Mouse (Mus musculus) 3T3-L1 (cell line): ENCODE results near the gene Tut1.
"Not testable (repeated sequence)": the region's sequence is repeated elsewhere in the genome, so short reads cannot be mapped to it uniquely, and the experiment has no call there.

Experiments
- DNase-seq: peaks from one replicate; pipeline ENCODE4 v3.0.0-alpha.2; 2015; ENCODE audit warnings: low read depth, low spot score

The Tut1 gene

GRCm38 (mm10) chr19:8942276-8942964 lies 11.2 kb upstream of the Tut1 start:
- peak; percentile 48 for DNase-seq

- DNase-seq = peak; percentile 48
Observed at GRCm38 (mm10) chr19:8943047-8943446, 10.6 kb upstream of the Tut1 start.

- no peak for DNase-seq
Observed at GRCm38 (mm10) chr19:8944062-8944461, 9.6 kb upstream of the Tut1 start.

GRCm38 (mm10) chr19:8944750-8945149 lies 8.9 kb upstream of the Tut1 start:
- peak; percentile 81 for DNase-seq

GRCm38 (mm10) chr19:8945251-8945650 lies 8.4 kb upstream of the Tut1 start:
- no peak for DNase-seq

- DNase-seq = no peak
Observed at GRCm38 (mm10) chr19:8946929-8947328, 6.7 kb upstream of the Tut1 start.

- no peak for DNase-seq
Observed at GRCm38 (mm10) chr19:8950190-8950589, 3.5 kb upstream of the Tut1 start.

- DNase-seq = no peak
Observed at GRCm38 (mm10) chr19:8952241-8952640, 1.4 kb upstream of the Tut1 start.

- peak; percentile 46 for DNase-seq
Observed at GRCm38 (mm10) chr19:8954171-8954570, 524 bp downstream of the Tut1 start.

GRCm38 (mm10) chr19:8962256-8962655 lies 8.6 kb downstream of the Tut1 start:
- no peak for DNase-seq

GRCm38 (mm10) chr19:8965075-8965474 lies 11.4 kb downstream of the Tut1 start:
- DNase-seq = no peak

GRCm38 (mm10) chr19:8965771-8966170 lies 12.1 kb downstream of the Tut1 start:
- peak; percentile 52 for DNase-seq

- DNase-seq = no peak
Observed at GRCm38 (mm10) chr19:8966198-8966589, 12.5 kb downstream of the Tut1 start.

GRCm38 (mm10) chr19:8966590-8967372 lies 13.1 kb downstream of the Tut1 start, which contains the start of gene Eef1g:
Gene Eef1g (plus strand): TSS chr19:8967041.
- DNase-seq = peak; percentile 100

GRCm38 (mm10) chr19:8967373-8967743 lies 13.7 kb downstream of the Tut1 start:
- no peak for DNase-seq

- no peak for DNase-seq
Observed at GRCm38 (mm10) chr19:8967893-8968292, 14.2 kb downstream of the Tut1 start.

- DNase-seq = not testable (repeated sequence)
Observed at GRCm38 (mm10) chr19:8972491-8972890, 18.8 kb downstream of the Tut1 start.

- peak; percentile 63 for DNase-seq
Observed at GRCm38 (mm10) chr19:8974638-8975037, 21.0 kb downstream of the Tut1 start.

GRCm38 (mm10) chr19:8975491-8975890 lies 21.8 kb downstream of the Tut1 start:
- DNase-seq = no peak

- DNase-seq = peak; percentile 95
Observed at GRCm38 (mm10) chr19:8976535-8976934, 22.9 kb downstream of the Tut1 start.

GRCm38 (mm10) chr19:8980771-8981170 lies 27.1 kb downstream of the Tut1 start:
- DNase-seq = peak; percentile 95

GRCm38 (mm10) chr19:8981450-8982168 lies 28.0 kb downstream of the Tut1 start:
- DNase-seq = peak; percentile 71
